Mouse (Mus musculus) lung, embryonic 16.5 days (tissue): Measurements from ENCODE around the gene Ddb2. TPM values are rescaled to one million over a fixed set of nuclear protein-coding genes. Genes with fewer than 3 reads are reported as not detected.
A peak's percentile ranks its signal among the peaks of the same experiment; 100 is the strongest.

Experiments used
- ATAC-seq: fragments of 200-750 bp; cut with Nextera tagmentation; 2 replicates; pipeline ENCODE4 v1.8.0; 2017; ENCODE audit warnings: low read depth, mild to moderate bottlenecking, moderate library complexity
- H3K27ac ChIP-seq: fragments of 300-500 bp; sonication (generic); 2 replicates; pipeline ENCODE4 v1.5.1; 2014; ENCODE audit warnings: mild to moderate bottlenecking, control low read depth, low read length
- H3K27me3 ChIP-seq: fragments of 300-500 bp; sonication (generic); 2 replicates; pipeline ENCODE4 v1.6.1; 2014; ENCODE audit warnings: low read depth, low read length, mixed read lengths; ENCODE audit not compliant: control insufficient read depth, insufficient read depth
- H3K36me3 ChIP-seq: fragments of 300-500 bp; sonication (generic); 2 replicates; pipeline ENCODE4 v1.6.1; 2014; ENCODE audit warnings: low read length; ENCODE audit not compliant: control insufficient read depth, insufficient read depth
- H3K4me1 ChIP-seq: fragments of 300-500 bp; sonication (generic); replicated peaks from 2 replicates; pipeline ENCODE4 v1.6.1; 2014; ENCODE audit warnings: low read length, mixed read lengths; ENCODE audit not compliant: control insufficient read depth, insufficient read depth
- H3K4me2 ChIP-seq: fragments of 300-500 bp; sonication (generic); 2 replicates; pipeline ENCODE4 v1.6.1; 2014; ENCODE audit warnings: low read depth, low read length, control low read depth
- H3K4me3 ChIP-seq: fragments of 300-500 bp; sonication (generic); 2 replicates; pipeline ENCODE4 v1.5.1; 2014; ENCODE audit warnings: mild to moderate bottlenecking, low read length, control low read depth
- H3K9ac ChIP-seq: fragments of 300-500 bp; sonication (generic); 2 replicates; pipeline ENCODE4 v1.6.1; 2014; ENCODE audit warnings: low read length, control low read depth
- H3K9me3 ChIP-seq: fragments of 300-500 bp; sonication (generic); 2 replicates; pipeline ENCODE4 v1.6.1; 2016; ENCODE audit warnings: low read length; ENCODE audit not compliant: control insufficient read depth
- WGBS: fragments of 180-500 bp; shearing (Covaris S2); extraction: QIAGEN DNeasy Blood & Tissue Kit; methylation state at CpG from one replicate; pipeline ENCODE4 v1.1.7; 2014; 5-methylcytosine and 5-hydroxymethylcytosine counted together
- polyA plus RNA-seq: library from polyadenylated mRNA; unstranded; fragments of >200 nt; fragmentation: Nextera tagmentation; extraction: Ambion mirVana; gene quantifications from 2 replicates; pipeline ENCODE4 v1.2.1, GENCODE M21; 2015

Ddb2 gene
- polyA plus RNA-seq, 1 experiment from 2014 or later: 22.0 TPM

DNA sequence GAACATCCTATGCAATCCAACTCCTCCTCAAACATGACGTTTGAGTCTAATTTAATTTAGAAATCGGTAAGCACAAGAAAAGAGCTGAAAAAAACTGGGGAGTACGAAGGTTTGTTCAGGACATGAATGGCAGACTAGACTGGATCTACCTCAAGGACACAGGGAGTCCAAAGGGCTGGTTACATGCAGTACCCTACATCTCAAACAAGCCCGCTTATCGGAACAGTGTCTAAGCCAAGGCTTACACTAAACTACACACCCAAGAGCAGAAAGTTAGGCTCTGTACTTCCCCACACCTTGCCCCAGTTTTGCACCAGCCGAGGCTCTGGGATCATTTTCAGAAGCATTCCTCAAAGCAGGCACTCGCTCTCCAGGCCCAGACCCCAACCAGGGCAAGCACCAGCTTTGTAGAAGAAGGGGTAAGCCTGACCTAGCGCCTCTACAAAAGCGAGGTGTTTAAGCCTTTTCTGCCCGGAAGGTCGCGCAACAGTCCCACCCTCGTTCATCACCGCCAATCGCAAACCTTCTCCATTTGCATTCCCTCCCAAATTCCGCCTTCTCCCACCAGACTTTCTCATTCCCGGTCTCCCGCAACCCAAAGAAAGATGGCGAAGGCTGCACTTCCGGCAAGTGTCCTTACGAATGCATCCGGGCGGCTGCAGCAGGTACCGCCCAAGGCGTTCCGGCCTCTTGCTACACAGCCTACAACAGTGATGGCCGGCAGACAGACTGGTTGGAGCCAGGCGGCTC lies 34.4 kb downstream of the Ddb2 start, which contains the start of the genes Nr1h3 and Acp2:
TSS of gene Nr1h3 (minus strand) at position 613 of the 750 bp plus-strand sequence.
TSS of gene Acp2 (plus strand) at position 664 of the 750 bp plus-strand sequence.
- Histone ChIP-seq H3K27me3 (no peaks in the 10 kb centered on the region), H3K27ac (peak within 1 kb of the TSS; percentile 96), H3K9me3 (no peaks in the 10 kb centered on the region), H3K9ac (peak within 1 kb of the TSS; percentile 91), H3K4me3 (peak within 1 kb of the TSS; percentile 84), H3K4me2 (peak within 1 kb of the TSS; percentile 69), H3K36me3 (peaks cover 10% of the 10 kb centered on the region; the same call in 1 of the 2 replicates), H3K4me1 (peaks cover 11% of the 10 kb centered on the region; the same call in 1 of the 2 replicates)
- peak; percentile 95 for ATAC-seq
- WGBS: 3% methylated on average over 28 of the region's 28 CpGs

DNA sequence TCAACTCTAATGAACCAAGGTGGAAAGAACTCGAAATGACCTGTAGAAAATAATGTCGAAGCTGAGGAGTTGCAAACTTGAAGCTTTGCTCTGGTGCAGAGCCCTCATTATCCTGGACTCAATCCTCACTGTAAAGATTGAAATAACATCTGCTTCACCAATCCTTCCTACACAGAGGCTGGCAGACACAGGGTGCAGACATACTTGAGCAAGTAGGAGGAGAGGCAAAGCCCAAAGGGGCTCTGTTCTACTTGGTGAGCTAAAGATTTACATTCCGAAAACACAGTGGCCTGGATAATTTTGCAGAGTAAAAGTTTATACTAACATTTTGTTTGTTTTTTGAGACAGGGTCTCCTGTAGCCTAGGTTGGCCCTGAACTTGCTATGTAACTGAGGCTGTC lies 37.9 kb downstream of the Ddb2 start:
- H3K9ac ChIP-seq: no peak overlapping the region
- peaks cover 28% of the 10 kb centered on the region; the same call in 1 of the 2 replicates for H3K4me1 ChIP-seq
- no peak overlapping the region for H3K4me3 ChIP-seq
- H3K36me3 ChIP-seq: no peaks in the 10 kb centered on the region
- 83% methylated on average over 3 of the region's 3 CpGs for WGBS
- ATAC-seq: no peak
- H3K27ac ChIP-seq: no peak overlapping the region
- H3K4me2 ChIP-seq: no peak overlapping the region
- no peaks in the 10 kb centered on the region for H3K27me3 ChIP-seq
- no peaks in the 10 kb centered on the region for H3K9me3 ChIP-seq

DNA sequence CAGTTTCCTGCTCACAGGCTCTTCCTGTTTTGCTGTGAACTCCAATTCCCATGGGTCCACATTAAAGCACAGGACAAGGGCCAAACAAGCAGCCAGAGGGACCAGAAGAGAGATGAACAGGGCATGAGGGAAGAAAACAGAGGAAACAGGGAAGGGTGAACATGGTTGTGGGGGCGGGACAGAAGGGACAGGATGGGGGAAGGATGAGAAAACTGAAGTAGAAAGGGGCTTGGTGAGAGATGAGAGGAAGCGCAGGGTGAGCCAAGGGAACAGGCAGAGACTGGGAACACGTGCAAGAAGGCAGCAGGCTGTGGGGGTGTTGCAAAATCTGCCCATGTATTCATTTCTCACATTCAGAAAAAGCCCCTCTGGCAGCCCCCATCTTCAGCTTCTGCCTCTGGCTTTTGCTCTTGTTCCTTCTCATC lies 40.2 kb downstream of the Ddb2 start:
- Histone ChIP-seq H3K9ac (no peak overlapping the region), H3K27me3 (no peaks in the 10 kb centered on the region), H3K4me3 (no peak overlapping the region), H3K9me3 (no peaks in the 10 kb centered on the region), H3K27ac (peak overlapping the region; percentile 66), H3K36me3 (no peaks in the 10 kb centered on the region), H3K4me2 (no peak overlapping the region), H3K4me1 (peaks cover 19% of the 10 kb centered on the region; the same call in 1 of the 2 replicates)
- peak; percentile 13 for ATAC-seq
- 37% methylated on average over 3 of the region's 3 CpGs for WGBS

DNA sequence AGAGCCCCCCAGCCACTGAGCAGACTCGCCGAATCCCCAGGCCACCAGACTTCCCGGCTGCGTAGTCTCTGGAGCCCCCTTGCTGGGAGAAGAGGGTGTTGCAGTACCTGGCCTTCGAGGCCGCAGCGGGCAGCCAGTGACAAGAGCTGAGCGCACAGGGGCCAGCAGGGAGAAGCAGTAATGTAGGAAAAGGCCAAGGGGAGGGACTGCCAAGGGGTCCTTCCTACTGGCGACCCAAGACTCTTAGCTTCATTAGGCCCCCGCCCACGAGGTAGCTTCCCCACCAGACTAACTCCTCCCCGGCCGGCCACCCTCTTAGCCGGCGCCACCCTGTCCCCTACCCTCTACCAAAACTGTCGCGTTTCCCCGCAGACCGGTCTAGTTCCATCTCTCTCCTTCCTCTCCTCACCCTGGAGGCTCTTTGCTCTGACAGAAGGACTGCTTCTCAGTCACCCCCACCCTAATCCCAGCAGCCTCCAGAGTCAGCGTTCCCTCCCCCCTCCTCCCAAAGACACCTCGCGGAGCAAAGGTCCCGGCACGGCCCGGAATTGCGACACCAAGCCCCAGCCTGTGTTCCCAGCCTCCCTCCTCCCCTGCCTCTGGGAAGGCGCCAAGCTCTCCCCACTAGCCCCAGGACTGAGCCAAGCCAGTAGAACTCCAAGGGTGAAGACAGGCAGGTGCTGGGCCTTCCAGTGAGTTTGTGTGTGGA lies 42.0 kb downstream of the Ddb2 start:
- peak overlapping the region; percentile 56 for H3K9ac ChIP-seq
- WGBS: under 1% methylated on average over 27 of the region's 27 CpGs
- peaks cover 17% of the 10 kb centered on the region; the same call in 1 of the 2 replicates for H3K4me1 ChIP-seq
- peak overlapping the region; percentile 55 for H3K4me2 ChIP-seq
- peak overlapping the region; percentile 39 for H3K4me3 ChIP-seq
- peak; percentile 94 for ATAC-seq
- peak overlapping the region; percentile 90 for H3K27ac ChIP-seq
- H3K9me3 ChIP-seq: no peaks in the 10 kb centered on the region
- H3K27me3 ChIP-seq: no peaks in the 10 kb centered on the region
- no peaks in the 10 kb centered on the region for H3K36me3 ChIP-seq

- Histone ChIP-seq H3K36me3 (no peaks in the 10 kb centered on the region; the same call in 1 of the 2 replicates), H3K9me3 (no peaks in the 10 kb centered on the region), H3K9ac (no peak overlapping the region), H3K4me3 (no peak overlapping the region), H3K27ac (no peak overlapping the region), H3K4me2 (no peak overlapping the region), H3K27me3 (no peaks in the 10 kb centered on the region), H3K4me1 (peaks cover 8% of the 10 kb centered on the region; the same call in 1 of the 2 replicates)
- WGBS: 75% methylated on average over 16 of the region's 16 CpGs
- ATAC-seq: no peak
Measured at GRCm38 (mm10) chr2:91190501-91190900, 46.3 kb downstream of the Ddb2 start.

DNA sequence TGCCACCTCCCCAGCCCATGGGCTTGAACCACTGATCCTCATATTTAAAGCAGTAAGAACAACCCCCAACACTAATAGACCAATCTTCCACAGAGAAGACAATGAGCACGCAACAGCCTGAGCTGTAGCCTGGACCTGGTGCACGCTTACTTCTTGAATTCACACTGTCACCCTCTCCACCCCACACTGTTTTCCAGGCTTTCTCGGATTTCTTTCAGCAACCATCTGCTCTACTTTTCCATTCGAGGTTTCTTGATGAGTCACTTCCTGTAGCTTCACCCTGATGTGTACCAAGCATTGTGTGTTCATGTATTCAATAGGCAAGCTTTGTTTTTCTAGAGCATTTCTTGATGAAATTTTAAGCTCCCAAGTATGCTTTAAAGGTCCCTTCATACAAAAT lies 49.4 kb downstream of the Ddb2 start:
- ATAC-seq: no peak
- Histone ChIP-seq H3K36me3 (no peaks in the 10 kb centered on the region; the same call in 1 of the 2 replicates), H3K4me1 (peaks cover 3% of the 10 kb centered on the region), H3K9ac (no peak overlapping the region), H3K4me2 (no peak overlapping the region), H3K27me3 (no peaks in the 10 kb centered on the region), H3K9me3 (no peaks in the 10 kb centered on the region), H3K27ac (no peak overlapping the region), H3K4me3 (no peak overlapping the region)
- WGBS: 53% methylated on average over 4 of the region's 4 CpGs

DNA sequence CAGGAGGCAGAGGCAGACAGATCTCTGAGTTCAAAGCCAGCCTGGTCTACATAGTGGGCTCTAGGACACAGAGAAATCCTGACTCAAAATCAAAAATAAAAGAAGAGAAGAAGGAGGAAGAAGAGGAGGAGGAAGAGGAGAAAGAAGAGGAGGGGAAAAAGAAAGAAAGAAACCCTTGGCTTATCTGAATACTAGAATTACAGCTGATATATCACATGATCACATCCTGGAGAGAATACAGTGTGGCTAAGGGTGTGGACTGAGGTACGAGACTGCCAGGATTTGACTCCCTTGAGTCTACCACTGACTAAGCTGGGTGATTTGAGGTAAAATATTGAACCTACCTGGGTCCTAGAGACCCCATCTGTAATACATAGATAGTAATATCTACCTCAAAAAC lies 50.6 kb downstream of the Ddb2 start:
- H3K27me3 ChIP-seq: no peaks in the 10 kb centered on the region
- no peak overlapping the region for H3K9ac ChIP-seq
- H3K4me1 ChIP-seq: peaks cover 9% of the 10 kb centered on the region
- no peak overlapping the region for H3K27ac ChIP-seq
- no peak overlapping the region for H3K4me2 ChIP-seq
- no peaks in the 10 kb centered on the region; the same call in 1 of the 2 replicates for H3K36me3 ChIP-seq
- no peak overlapping the region for H3K4me3 ChIP-seq
- no peaks in the 10 kb centered on the region for H3K9me3 ChIP-seq
- WGBS: 52% methylated on average over 1 of the region's 1 CpGs
- ATAC-seq: no peak

DNA sequence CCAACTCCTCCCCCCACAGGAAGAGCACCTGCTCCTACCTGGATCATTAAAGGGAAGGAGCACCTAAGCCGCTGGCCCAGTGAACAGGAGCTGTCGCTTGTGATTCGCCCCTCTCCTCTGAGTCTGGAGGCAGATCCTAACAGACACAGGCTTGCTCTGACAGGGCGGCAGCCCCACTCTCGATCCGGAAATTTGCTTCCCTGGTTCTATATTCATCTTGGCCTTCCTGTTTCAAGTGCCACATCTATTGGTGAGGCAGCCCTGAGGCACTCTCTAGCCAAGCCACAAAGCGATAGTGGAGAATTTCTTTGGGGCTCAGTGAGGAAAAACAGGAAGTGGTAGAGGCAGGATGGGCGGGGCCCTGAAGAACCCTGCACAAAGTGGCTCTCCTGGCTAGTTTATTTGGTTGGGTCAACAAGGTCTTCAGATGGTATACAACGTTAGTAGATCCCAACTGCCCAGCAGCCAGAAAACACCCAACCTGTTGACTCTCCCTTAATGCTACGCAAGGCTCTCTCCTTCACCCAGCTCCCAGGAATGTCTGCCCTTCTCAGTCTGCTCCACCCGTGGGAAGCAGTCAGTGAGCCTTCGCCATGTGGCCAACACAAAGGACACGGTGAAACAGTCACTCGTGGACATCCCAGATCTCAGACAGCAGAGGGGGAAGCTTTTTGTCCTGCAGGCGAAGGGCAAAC lies 52.9 kb downstream of the Ddb2 start, which contains the start of gene Madd:
TSS of gene Madd (minus strand) at position 127 of the 695 bp plus-strand sequence.
- H3K4me2 ChIP-seq: peak within 1 kb of the TSS; percentile 82
- 0 out of 2 replicates have a peak, but pooled peaks have one; percentile 2 for ATAC-seq

More for the DNA sequence above, 52.9 kb downstream of the Ddb2 start, which contains the start of gene Madd:
- Histone ChIP-seq H3K4me1 (peaks cover 9% of the 10 kb centered on the region), H3K9ac (peak within 1 kb of the TSS; percentile 72), H3K9me3 (no peaks in the 10 kb centered on the region), H3K27me3 (no peaks in the 10 kb centered on the region), H3K27ac (peak within 1 kb of the TSS; percentile 73), H3K36me3 (no peaks in the 10 kb centered on the region; the same call in 1 of the 2 replicates), H3K4me3 (peak within 1 kb of the TSS; percentile 94)
- 59% methylated on average over 15 of the region's 15 CpGs for whole genome bisulfite sequencing
